8 mouse cellular contexts compared by ENCODE assay signal in the genomic region with DNA sequence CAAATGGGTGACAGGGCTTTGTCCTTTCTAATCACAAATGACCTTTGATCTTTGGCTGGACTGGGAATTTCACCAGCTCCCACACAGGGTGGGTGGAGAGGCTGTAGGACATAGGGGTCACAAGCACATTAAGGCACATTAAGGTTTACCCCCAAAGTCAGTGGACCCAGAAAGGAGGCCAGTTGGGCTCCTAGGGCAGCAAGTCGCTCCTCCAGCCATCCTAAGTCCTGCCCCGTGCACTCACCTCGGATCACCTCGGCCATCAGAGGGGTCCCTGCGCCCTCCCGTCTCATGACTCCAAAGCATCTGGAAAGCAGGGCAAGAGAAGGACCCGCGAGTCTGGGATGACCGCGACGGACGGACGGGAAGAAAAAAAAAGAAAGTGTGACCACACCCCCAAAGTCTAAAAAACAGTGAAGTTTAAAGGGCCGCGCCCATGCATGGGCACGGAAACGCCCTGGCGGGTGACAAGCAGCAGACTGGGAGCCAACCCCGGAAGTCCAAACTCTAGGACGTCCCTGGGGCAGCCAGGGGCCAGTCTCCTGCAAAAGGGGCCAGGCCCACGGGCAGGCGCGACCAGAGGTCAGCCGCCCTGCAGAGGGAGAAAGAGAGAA. TPM values are rescaled to one million over a fixed set of nuclear protein-coding genes. Genes with fewer than 3 reads are reported as not detected.
DNase-seq lines count a peak whose midpoint lies in the region; ATAC-seq lines count a peak whose summit lies in the region.

No protein-coding gene starts in this region.

- H3K27ac ChIP-seq in intestine, embryonic 15.5 days = peak overlapping the region; percentile 19; the same call in 1 of the 2 replicates
- no peak overlapping the region for H3K27ac ChIP-seq in neural tube, embryonic 14.5 days (ENCODE audit: low read depth, low read length)

- peak overlapping the region; percentile 67 for H3K9ac ChIP-seq in intestine, embryonic 15.5 days
- peak overlapping the region; percentile 50 for H3K9ac ChIP-seq in neural tube, embryonic 14.5 days (replicated peaks; ENCODE audit: low read depth, low read length)

- no peaks in the 10 kb centered on the region for H3K36me3 ChIP-seq in intestine, embryonic 15.5 days
- H3K36me3 ChIP-seq in neural tube, embryonic 14.5 days (ENCODE audit: control insufficient read depth, insufficient read depth, low read length) = no peaks in the 10 kb centered on the region

- H3K27me3 ChIP-seq in intestine, embryonic 15.5 days (replicated peaks) = no peaks in the 10 kb centered on the region
- no peaks in the 10 kb centered on the region for H3K27me3 ChIP-seq in neural tube, embryonic 14.5 days (ENCODE audit: control insufficient read depth, insufficient read depth, low read length)

- ATAC-seq in intestine, embryonic 15.5 days = peak; percentile 97
- ATAC-seq in neural tube, embryonic 14.5 days (ENCODE audit: low read depth) = peak; percentile 68

- peak overlapping the region; percentile 58 for H3K4me3 ChIP-seq in intestine, embryonic 15.5 days (replicated peaks)
- H3K4me3 ChIP-seq in neural tube, embryonic 14.5 days (ENCODE audit: low read depth, low read length) = peak overlapping the region; percentile 40

- H3K9me3 ChIP-seq in intestine, embryonic 15.5 days = no peaks in the 10 kb centered on the region
- H3K9me3 ChIP-seq in neural tube, embryonic 14.5 days (ENCODE audit: control insufficient read depth, low read length) = no peaks in the 10 kb centered on the region

- peaks cover 4% of the 10 kb centered on the region for H3K4me1 ChIP-seq in intestine, embryonic 15.5 days (replicated peaks)
- no peaks in the 10 kb centered on the region for H3K4me1 ChIP-seq in neural tube, embryonic 14.5 days (ENCODE audit: control insufficient read depth, insufficient read depth, low read length)

- H3K4me2 ChIP-seq in intestine, embryonic 15.5 days (replicated peaks) = peak overlapping the region; percentile 90
- H3K4me2 ChIP-seq in neural tube, embryonic 14.5 days (ENCODE audit: low read depth, low read length) = peak overlapping the region; percentile 74

- 2% methylated on average over 24 of the region's 24 CpGs for WGBS in intestine, embryonic 15.5 days
- under 1% methylated on average over 24 of the region's 24 CpGs for WGBS in neural tube, embryonic 14.5 days

- DNase-seq in layer of hippocampus, adult 9-11 months = peak; percentile 12
- DNase-seq in layer of hippocampus, adult 8-10 months (ENCODE audit: low spot score in 2 of 2) = no peak
- peak; percentile 62 for DNase-seq in c-Kit-positive CD71-positive TER-119-positive erythroid progenitor cells, embryonic 14.5 days (ENCODE audit: low spot score)
- peak; percentile 67 for DNase-seq in gastrocnemius, postnatal 25 days
- DNase-seq in lung, adult 18-20 months = peak; percentile 79 to 84
- DNase-seq in urinary bladder, postnatal 14 days (ENCODE audit: low spot score) = peak; percentile 69

RNA-seq across cellular contexts. Expression of a gene that starts 26.8 kb away (rescaled TPM):
- 10 to 100 TPM; 10.9 to 15.5 (median 13.2) TPM for total RNA-seq in layer of hippocampus, adult 8-10 months (2022)
- 1 to 10 TPM; 3.8 to 4.6 TPM for total RNA-seq in gastrocnemius, postnatal 25 days (2021)
- polyA plus RNA-seq in intestine, embryonic 15.5 days (2015; fragmentation: Nextera tagmentation; extraction: Ambion mirVana) = 17.5 and 19.7 TPM in 2 replicates
- 3.5 and 4.0 TPM in 2 replicates for polyA plus RNA-seq in neural tube, embryonic 14.5 days (2014; fragmentation: Nextera tagmentation; extraction: Ambion mirVana)

Comparison
In these comparisons a context has a peak if more than half of its experiments do, and no peak if none do; other contexts are left out.
1. DNase-seq: peak in layer of hippocampus, adult 9-11 months (single experiment), c-Kit-positive CD71-positive TER-119-positive erythroid progenitor cells, embryonic 14.5 days (single experiment), gastrocnemius, postnatal 25 days (single experiment), lung, adult 18-20 months (2 of 2) and urinary bladder, postnatal 14 days (single experiment); none in layer of hippocampus, adult 8-10 months (0 of 2).